Mouse (Mus musculus) intestine, embryonic 16.5 days (tissue): ENCODE measurements around the gene Cyp2e1. TPM values are rescaled to one million over a fixed set of nuclear protein-coding genes. Genes with fewer than 3 reads are reported as not detected.

Experiments used
- ATAC-seq: fragments of 200-750 bp; cut with Nextera tagmentation; 2 replicates; pipeline ENCODE4 v1.8.0; 2017; ENCODE audit warnings: moderate TSS enrichment, moderate library complexity
- H3K27ac ChIP-seq: fragments of 300-500 bp; sonication (generic); 2 replicates; pipeline ENCODE4 v1.5.1; 2014; ENCODE audit warnings: mild to moderate bottlenecking, low read length
- H3K27me3 ChIP-seq: fragments of 300-500 bp; sonication (generic); replicated peaks from 2 replicates; pipeline ENCODE4 v1.6.1; 2014; ENCODE audit warnings: low read length, control low read depth, mixed read lengths; ENCODE audit not compliant: control insufficient read depth, insufficient read depth
- H3K36me3 ChIP-seq: fragments of 300-500 bp; sonication (generic); 2 replicates; pipeline ENCODE4 v1.6.1; 2014; ENCODE audit warnings: low read length, control low read depth; ENCODE audit not compliant: control insufficient read depth, insufficient read depth
- H3K4me1 ChIP-seq: fragments of 300-500 bp; sonication (generic); 2 replicates; pipeline ENCODE4 v1.6.1; 2014; ENCODE audit warnings: low read length, control low read depth, mixed read lengths; ENCODE audit not compliant: control insufficient read depth, insufficient read depth
- H3K4me2 ChIP-seq: fragments of 300-500 bp; sonication (generic); 2 replicates; pipeline ENCODE4 v1.6.1; 2014; ENCODE audit warnings: low read depth, low read length, control low read depth
- H3K4me3 ChIP-seq: fragments of 300-500 bp; sonication (generic); 2 replicates; pipeline ENCODE4 v1.5.1; 2014; ENCODE audit warnings: mild to moderate bottlenecking, low read length
- H3K9ac ChIP-seq: fragments of 300-500 bp; sonication (generic); 2 replicates; pipeline ENCODE4 v1.6.1; 2014; ENCODE audit warnings: low read depth, low read length
- H3K9me3 ChIP-seq: fragments of 300-500 bp; sonication (generic); 2 replicates; pipeline ENCODE4 v1.6.1; 2016; ENCODE audit warnings: low read length, control low read depth; ENCODE audit not compliant: control insufficient read depth
- WGBS: fragments of 180-500 bp; shearing (Covaris S2); extraction: QIAGEN DNeasy Blood & Tissue Kit; methylation state at CpG from one replicate; pipeline ENCODE4 v1.1.7; 2014; 5-methylcytosine and 5-hydroxymethylcytosine counted together
- polyA plus RNA-seq: library from polyadenylated mRNA; unstranded; fragments of >200 nt; fragmentation: Nextera tagmentation; extraction: Ambion mirVana; gene quantifications from 2 replicates; pipeline ENCODE4 v1.2.1, GENCODE M21; 2015

Gene Cyp2e1
- not detected in 2 replicates for polyA plus RNA-seq

GRCm38 (mm10) chr7:140763447-140764020 lies at the start of gene Cyp2e1:
Gene Cyp2e1, plus strand, starts transcription at chr7:140763739.
- H3K4me2 ChIP-seq: no peak within 1 kb of the TSS
- 87% methylated on average over 7 of the region's 7 CpGs for WGBS
- H3K9ac ChIP-seq: no peak within 1 kb of the TSS
- no peak within 1 kb of the TSS for H3K4me3 ChIP-seq
- H3K27ac ChIP-seq: no peak within 1 kb of the TSS
- H3K9me3 ChIP-seq: no peaks in the 10 kb centered on the region
- no peaks in the 10 kb centered on the region for H3K27me3 ChIP-seq
- no peak for ATAC-seq
- H3K36me3 ChIP-seq: no peaks in the 10 kb centered on the region
- no peaks in the 10 kb centered on the region for H3K4me1 ChIP-seq

DNA sequence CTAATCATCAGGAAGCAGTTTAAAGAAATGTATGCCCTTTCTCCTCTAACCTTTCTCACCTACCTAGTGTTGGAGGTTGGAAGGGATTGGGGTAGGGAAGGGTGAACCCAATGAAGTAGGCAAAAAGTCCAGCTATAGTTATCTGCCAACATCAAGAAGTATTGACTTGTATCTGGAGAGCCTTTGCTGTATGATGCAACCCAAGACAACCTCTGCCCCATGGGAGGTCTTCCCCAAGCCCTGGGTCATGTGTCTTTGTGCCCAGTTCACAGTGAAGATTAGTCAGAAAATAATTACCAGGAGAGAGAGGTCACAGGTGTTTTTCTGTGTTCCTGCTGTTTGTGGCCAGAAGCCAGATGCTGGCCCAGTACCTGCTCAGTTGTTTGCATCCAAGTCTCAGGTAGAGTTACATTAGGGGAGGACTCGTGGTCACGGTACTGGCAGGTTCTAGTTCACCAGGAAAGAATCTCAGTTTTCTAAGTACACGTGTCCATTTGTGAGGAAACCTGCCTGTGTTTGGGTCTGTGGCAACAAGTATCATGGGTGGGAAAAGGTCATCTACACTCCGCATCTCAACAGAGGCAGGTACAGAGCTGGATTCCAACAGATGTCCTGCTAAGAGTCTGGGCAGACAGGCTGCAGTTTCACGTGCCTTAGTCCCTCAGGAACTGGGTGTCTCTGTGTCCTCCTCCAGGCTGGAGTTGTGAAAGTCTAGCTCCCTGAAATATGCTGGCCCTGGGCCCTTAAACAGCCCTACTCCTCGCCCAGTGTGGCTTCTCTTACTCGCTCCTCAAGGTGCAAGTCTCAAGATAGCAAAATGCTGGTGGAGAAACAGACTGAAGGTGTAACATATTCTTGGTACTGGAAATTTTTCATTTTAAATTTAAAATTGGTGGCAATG lies 46.1 kb upstream of the Cyp2e1 start:
- Histone ChIP-seq H3K27me3 (no peaks in the 10 kb centered on the region), H3K4me2 (no peak overlapping the region), H3K9ac (no peak overlapping the region), H3K36me3 (no peaks in the 10 kb centered on the region), H3K4me1 (no peaks in the 10 kb centered on the region), H3K4me3 (no peak overlapping the region), H3K9me3 (no peaks in the 10 kb centered on the region), H3K27ac (no peak overlapping the region)
- no peak for ATAC-seq
- 84% methylated on average over 7 of the region's 7 CpGs for WGBS

DNA sequence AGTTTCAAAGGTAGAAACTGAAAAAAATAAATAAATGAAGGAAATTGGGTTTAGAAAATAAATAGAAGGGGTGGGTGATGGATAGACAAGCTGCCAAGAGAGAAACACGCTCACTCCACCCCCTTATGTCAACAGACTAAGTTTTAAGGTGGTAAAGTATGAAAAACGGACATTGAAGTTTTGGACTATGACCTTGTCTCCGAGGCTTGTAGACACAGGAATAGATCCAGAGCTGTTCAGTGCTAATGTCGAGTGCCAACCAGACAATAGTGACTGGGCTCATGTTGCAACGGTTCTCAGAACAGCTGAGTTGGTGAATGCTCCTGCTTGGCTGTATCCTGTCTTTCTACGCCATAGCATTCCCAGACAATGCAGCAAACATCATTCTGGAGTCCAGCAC lies 42.4 kb upstream of the Cyp2e1 start:
- WGBS: 58% methylated on average over 6 of the region's 6 CpGs
- ATAC-seq: no peak
- no peaks in the 10 kb centered on the region for H3K36me3 ChIP-seq

GRCm38 (mm10) chr7:140725558-140725957 lies 38.0 kb upstream of the Cyp2e1 start:
- no peaks in the 10 kb centered on the region for H3K27me3 ChIP-seq
- H3K9me3 ChIP-seq: no peaks in the 10 kb centered on the region
- no peak overlapping the region for H3K4me2 ChIP-seq
- H3K4me1 ChIP-seq: no peaks in the 10 kb centered on the region
- no peak overlapping the region for H3K4me3 ChIP-seq
- H3K9ac ChIP-seq: no peak overlapping the region
- no peak for ATAC-seq
- no peak overlapping the region for H3K27ac ChIP-seq
- no peaks in the 10 kb centered on the region for H3K36me3 ChIP-seq

More for the DNA sequence above, 42.4 kb upstream of the Cyp2e1 start:
- Histone ChIP-seq H3K4me1 (no peaks in the 10 kb centered on the region), H3K27ac (no peak overlapping the region), H3K4me3 (no peak overlapping the region), H3K4me2 (no peak overlapping the region), H3K9me3 (no peaks in the 10 kb centered on the region), H3K9ac (no peak overlapping the region), H3K27me3 (no peaks in the 10 kb centered on the region)

GRCm38 (mm10) chr7:140733162-140733561 lies 30.4 kb upstream of the Cyp2e1 start:
- Histone ChIP-seq H3K4me1 (no peaks in the 10 kb centered on the region), H3K27ac (no peak overlapping the region), H3K4me3 (no peak overlapping the region), H3K36me3 (no peaks in the 10 kb centered on the region), H3K9ac (no peak overlapping the region), H3K27me3 (no peaks in the 10 kb centered on the region), H3K9me3 (no peaks in the 10 kb centered on the region), H3K4me2 (no peak overlapping the region)
- ATAC-seq: no peak
- 69% methylated on average over 2 of the region's 2 CpGs for WGBS

GRCm38 (mm10) chr7:140747402-140747801 lies 16.1 kb upstream of the Cyp2e1 start:
- ATAC-seq: no peak
- Histone ChIP-seq H3K36me3 (no peaks in the 10 kb centered on the region), H3K4me2 (no peak overlapping the region)

DNA sequence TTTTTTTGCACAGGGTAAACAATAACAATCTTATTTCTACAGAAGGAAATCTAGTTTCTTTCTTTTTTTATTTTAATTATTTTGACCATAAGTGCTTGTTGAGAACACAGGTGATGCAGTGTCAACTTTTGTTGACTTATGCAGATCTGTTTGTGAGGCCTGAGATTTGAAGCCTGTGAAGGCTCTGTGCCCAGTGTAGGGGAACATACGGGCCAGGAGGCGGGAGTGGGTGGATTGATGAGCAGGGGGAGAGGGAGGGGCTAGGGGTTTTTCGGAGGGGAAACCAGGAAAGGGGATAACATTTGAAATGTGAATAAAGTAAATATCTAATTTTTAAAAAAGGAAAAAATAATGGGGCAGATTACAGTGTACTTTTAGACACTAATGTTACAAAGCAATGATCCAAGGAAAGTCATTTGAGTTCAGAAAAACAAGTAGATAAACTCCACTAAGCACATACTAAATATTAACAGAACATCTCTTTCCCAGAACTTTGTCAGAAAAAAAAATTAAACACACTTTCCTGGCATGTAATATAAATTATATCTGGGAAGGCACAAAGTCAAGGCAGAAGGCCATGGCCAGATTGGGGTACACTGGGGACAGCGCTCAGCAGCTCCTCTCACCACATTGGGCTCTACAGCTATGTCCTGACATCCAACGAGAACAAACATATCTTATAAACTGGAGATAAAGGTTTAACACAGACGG lies 15.3 kb upstream of the Cyp2e1 start:
- H3K9ac ChIP-seq: no peak overlapping the region
- no peaks in the 10 kb centered on the region for H3K36me3 ChIP-seq
- H3K4me2 ChIP-seq: no peak overlapping the region
- H3K27ac ChIP-seq: no peak overlapping the region
- ATAC-seq: no peak
- no peaks in the 10 kb centered on the region for H3K27me3 ChIP-seq
- no peak overlapping the region for H3K4me3 ChIP-seq
- 81% methylated on average over 6 of the region's 6 CpGs for WGBS
- no peaks in the 10 kb centered on the region for H3K4me1 ChIP-seq
- H3K9me3 ChIP-seq: no peaks in the 10 kb centered on the region

More at GRCm38 (mm10) chr7:140747402-140747801, 16.1 kb upstream of the Cyp2e1 start:
- Histone ChIP-seq H3K27ac (no peak overlapping the region), H3K4me1 (no peaks in the 10 kb centered on the region), H3K4me3 (no peak overlapping the region), H3K9me3 (no peaks in the 10 kb centered on the region), H3K27me3 (no peaks in the 10 kb centered on the region), H3K9ac (no peak overlapping the region)
- WGBS: 79% methylated on average over 3 of the region's 3 CpGs

- Histone ChIP-seq H3K4me2 (no peak overlapping the region), H3K4me1 (no peaks in the 10 kb centered on the region), H3K27ac (no peak overlapping the region), H3K27me3 (no peaks in the 10 kb centered on the region), H3K9ac (no peak overlapping the region), H3K36me3 (no peaks in the 10 kb centered on the region), H3K9me3 (no peaks in the 10 kb centered on the region), H3K4me3 (no peak overlapping the region)
- ATAC-seq: no peak
- 82% methylated on average over 3 of the region's 3 CpGs for WGBS
These were observed 14.7 kb upstream of the Cyp2e1 start for GRCm38 (mm10) chr7:140748827-140749160.

GRCm38 (mm10) chr7:140754556-140754955 lies 9.0 kb upstream of the Cyp2e1 start:
- ATAC-seq: no peak
- H3K9ac ChIP-seq: no peak overlapping the region

More at GRCm38 (mm10) chr7:140754556-140754955, 9.0 kb upstream of the Cyp2e1 start:
- no peaks in the 10 kb centered on the region for H3K9me3 ChIP-seq
- no peaks in the 10 kb centered on the region for H3K27me3 ChIP-seq
- no peaks in the 10 kb centered on the region for H3K4me1 ChIP-seq
- H3K4me2 ChIP-seq: no peak overlapping the region
- H3K4me3 ChIP-seq: no peak overlapping the region
- H3K27ac ChIP-seq: no peak overlapping the region
- no peaks in the 10 kb centered on the region for H3K36me3 ChIP-seq
